Mouse (Mus musculus) pancreas, adult 10 weeks (tissue): ENCODE measurements around the gene Tagln. TPM values are rescaled to one million over a fixed set of nuclear protein-coding genes. Genes with fewer than 3 reads are reported as not detected.

Source experiments
- polyA plus RNA-seq: library from polyadenylated mRNA; stranded (reverse); fragments of 350-450 nt; fragmentation: Illumina TruSeq; extraction: RNeasy Lipid Tissue Mini Kit (QIAGEN cat#74804); gene quantifications from one replicate; pipeline ENCODE4 v1.2.3, GENCODE M21; 2015; ENCODE audit warnings: low read depth, low replicate concordance; ENCODE audit not compliant: insufficient read depth

Gene Tagln
- 69.0 TPM for polyA plus RNA-seq

GRCm38 (mm10) chr9:45935628-45936210, at the start of gene Tagln:
Tagln (minus strand) TSS chr9:45936058.

GRCm38 (mm10) chr9:45955107-45955963, 19.5 kb upstream of the Tagln start, which contains the start of gene Sidt2:
Sidt2 (minus strand) TSS chr9:45955258.

GRCm38 (mm10) chr9:45906355-45907077, 29.3 kb downstream of the Tagln start, which contains the start of the genes Pcsk7 and Rnf214:
Pcsk7 (plus strand) TSS chr9:45906497.
Rnf214 (minus strand) TSS chr9:45906911.

Other genes starting within 250 kb of the Tagln start
- gene Cep164, start 107.4 kb downstream of the Tagln start, polyA plus RNA-seq: 3.6 TPM
- 3.6 TPM for gene Bace1, start 97.5 kb downstream of the Tagln start, polyA plus RNA-seq
- gene Pcsk7, start 29.6 kb downstream of the Tagln start, polyA plus RNA-seq: 6.9 TPM
- gene Rnf214, start 29.1 kb downstream of the Tagln start, polyA plus RNA-seq: 5.1 TPM
- gene Sidt2, start 19.2 kb upstream of the Tagln start, polyA plus RNA-seq: 30.7 TPM
- gene Pafah1b2, start 76.6 kb upstream of the Tagln start, polyA plus RNA-seq: 8.2 TPM
- gene Sik3, start 76.8 kb upstream of the Tagln start, polyA plus RNA-seq: 8.4 TPM